In genomic region chr1:130796967-130797684, GRCm38 (mm10) we compare ENCODE assay signal across 9 mouse cellular contexts. TPM values are rescaled to one million over a fixed set of nuclear protein-coding genes. Genes with fewer than 3 reads are reported as not detected.
DNase-seq lines count a peak whose midpoint lies in the region; ATAC-seq and TF ChIP-seq lines count a peak whose summit lies in the region.
"Had no signal": no experiment of that assay in that cellular context is flagged by ENCODE, and none has a peak within 500 bp of the region (broad histone marks: within the 10 kb centered on the region; RNA-seq: fewer than 3 reads in every experiment).

No protein-coding gene starts in this region.

- TF ChIP-seq CTCF in stomach, postnatal 0 days (IDR thresholded peaks at IDR 0.05; ENCODE audit: low read depth), result peak; percentile 77

- peak; percentile 33 for DNase-seq in hindbrain, embryonic 10.5 days (ENCODE audit: low spot score)
- DNase-seq in CD8-positive naive resting alpha-beta T cell, adult 2 months (ENCODE audit: low read depth in 2 of 2, low spot score in 2 of 2), result peak; percentile 13 to 40
- DNase-seq in c-Kit-positive CD71-negative TER-119-negative erythroid progenitor cells, embryonic 14.5 days (ENCODE audit: low read depth), result peak; percentile 14
- DNase-seq in fibroblast of lung, adult 2 months (ENCODE audit: low read depth), result peak; percentile 10
- DNase-seq in kidney, postnatal 4 days, result peak; percentile 77
- DNase-seq in lung, postnatal 36 days, result peak; percentile 85
- DNase-seq in stomach, postnatal 0 days (ENCODE audit: low spot score), result peak; percentile 60

- H3K4me3 ChIP-seq in hindbrain, embryonic 10.5 days, result no peak overlapping the region
- H3K4me3 ChIP-seq in hindbrain, embryonic 16.5 days (ENCODE audit: low read length), result no peak overlapping the region
- no peak overlapping the region for H3K4me3 ChIP-seq in stomach, postnatal 0 days (ENCODE audit: low read depth, low read length)
- H3K4me3 ChIP-seq: limb, embryonic 15.5 days had no signal

- ATAC-seq in hindbrain, embryonic 16.5 days, result no peak
- ATAC-seq in stomach, postnatal 0 days (ENCODE audit: low FRiP score, low TSS enrichment), result no peak

- H3K27ac ChIP-seq in hindbrain, embryonic 10.5 days, result no peak overlapping the region
- H3K27ac ChIP-seq in hindbrain, embryonic 16.5 days (ENCODE audit: low read depth, low read length), result no peak overlapping the region
- H3K27ac ChIP-seq in stomach, postnatal 0 days (replicated peaks), result no peak overlapping the region
- H3K27ac ChIP-seq: limb, embryonic 15.5 days had no signal

- peaks cover 2% of the 10 kb centered on the region; the same call in 1 of the 2 replicates for H3K9me3 ChIP-seq in hindbrain, embryonic 10.5 days
- H3K9me3 ChIP-seq in hindbrain, embryonic 16.5 days (ENCODE audit: control insufficient read depth, low read length), result peaks cover 3% of the 10 kb centered on the region
- no peaks in the 10 kb centered on the region for H3K9me3 ChIP-seq in stomach, postnatal 0 days (ENCODE audit: control insufficient read depth, low read length)
- H3K9me3 ChIP-seq: limb, embryonic 15.5 days had no signal

- H3K4me1 ChIP-seq in hindbrain, embryonic 10.5 days (replicated peaks), result no peaks in the 10 kb centered on the region
- H3K4me1 ChIP-seq in hindbrain, embryonic 16.5 days (ENCODE audit: control insufficient read depth, insufficient read depth, low read depth, low read length), result no peaks in the 10 kb centered on the region
- no peaks in the 10 kb centered on the region for H3K4me1 ChIP-seq in stomach, postnatal 0 days (replicated peaks; ENCODE audit: control insufficient read depth, insufficient read depth)
- H3K4me1 ChIP-seq: limb, embryonic 15.5 days had no signal

- H3K27me3 ChIP-seq in hindbrain, embryonic 10.5 days (ENCODE audit: insufficient read depth, poor library complexity, severe bottlenecking), result no peaks in the 10 kb centered on the region
- H3K27me3 ChIP-seq in hindbrain, embryonic 16.5 days (replicated peaks; ENCODE audit: control insufficient read depth, insufficient read depth, low read length), result no peaks in the 10 kb centered on the region
- no peaks in the 10 kb centered on the region for H3K27me3 ChIP-seq in stomach, postnatal 0 days (ENCODE audit: control insufficient read depth, insufficient read depth, low read length)
- H3K27me3 ChIP-seq: limb, embryonic 15.5 days had no signal

- H3K9ac ChIP-seq in hindbrain, embryonic 16.5 days (ENCODE audit: low read depth, low read length), result no peak overlapping the region
- H3K9ac ChIP-seq in stomach, postnatal 0 days (ENCODE audit: low read length), result no peak overlapping the region
- H3K9ac ChIP-seq: limb, embryonic 15.5 days had no signal

- 86% methylated on average over 8 of the region's 8 CpGs for WGBS in hindbrain, embryonic 10.5 days
- 78% methylated on average over 8 of the region's 8 CpGs for WGBS in hindbrain, embryonic 16.5 days
- WGBS in stomach, postnatal 0 days, result 83% methylated on average over 8 of the region's 8 CpGs

- no peak overlapping the region for H3K4me2 ChIP-seq in hindbrain, embryonic 16.5 days (ENCODE audit: low read length)
- no peak overlapping the region for H3K4me2 ChIP-seq in stomach, postnatal 0 days (replicated peaks; ENCODE audit: low read depth)
- H3K4me2 ChIP-seq: limb, embryonic 15.5 days had no signal

- no peaks in the 10 kb centered on the region for H3K36me3 ChIP-seq in hindbrain, embryonic 10.5 days
- H3K36me3 ChIP-seq in hindbrain, embryonic 16.5 days (ENCODE audit: control insufficient read depth, insufficient read depth, low read length), result no peaks in the 10 kb centered on the region
- no peaks in the 10 kb centered on the region for H3K36me3 ChIP-seq in stomach, postnatal 0 days (ENCODE audit: control insufficient read depth, insufficient read depth, low read length)
- H3K36me3 ChIP-seq: limb, embryonic 15.5 days had no signal

- no peak for TF ChIP-seq EP300 in stomach, postnatal 0 days (optimal IDR thresholded peaks at IDR 0.05)

RNA-seq across cellular contexts. Expression of gene Fcamr, which starts 3.6 kb away (rescaled TPM):
- not detected in 2 replicates for polyA plus RNA-seq in hindbrain, embryonic 10.5 days (2016; fragmentation: Nextera tagmentation; extraction: Ambion mirVana)
- polyA plus RNA-seq in hindbrain, embryonic 16.5 days (2015; fragmentation: Nextera tagmentation; extraction: Ambion mirVana), result not detected in 2 replicates
- polyA plus RNA-seq in stomach, postnatal 0 days (2015; fragmentation: Nextera tagmentation; extraction: Ambion mirVana), result 0.16 and 0.24 TPM in 2 replicates

RNA-seq across cellular contexts. Expression of gene Pigr, which starts 29.4 kb away (rescaled TPM):
- polyA plus RNA-seq in hindbrain, embryonic 10.5 days (2016; fragmentation: Nextera tagmentation; extraction: Ambion mirVana), result not detected in 2 replicates
- not detected in 2 replicates for polyA plus RNA-seq in hindbrain, embryonic 16.5 days (2015; fragmentation: Nextera tagmentation; extraction: Ambion mirVana)
- polyA plus RNA-seq in stomach, postnatal 0 days (2015; fragmentation: Nextera tagmentation; extraction: Ambion mirVana), result 0.22 and 0.46 TPM in 2 replicates

Comparison
In these comparisons a context has a peak if more than half of its experiments do, and no peak if none do; other contexts are left out.
1. DNase-seq: peak in every context shown above with its lines; median percentile 85 in lung, postnatal 36 days; 77 in kidney, postnatal 4 days; 60 in stomach, postnatal 0 days; 33 in hindbrain, embryonic 10.5 days; 26 in CD8-positive naive resting alpha-beta T cell, adult 2 months; 14 in c-Kit-positive CD71-negative TER-119-negative erythroid progenitor cells, embryonic 14.5 days; 10 in fibroblast of lung, adult 2 months.